Mouse (Mus musculus) liver, postnatal 0 days (tissue): Measurements from ENCODE around the gene Abhd6. TPM values are rescaled to one million over a fixed set of nuclear protein-coding genes. Genes with fewer than 3 reads are reported as not detected.
"Not testable (repeated sequence)": the region's sequence is repeated elsewhere in the genome, so short reads cannot be mapped to it uniquely, and the experiment has no call there.

Experiments
- ATAC-seq: fragments of 200-750 bp; cut with Nextera tagmentation; 2 replicates; pipeline ENCODE4 v1.8.0; 2017; ENCODE audit warnings: mild to moderate bottlenecking, moderate library complexity
- DNase-seq: peaks from one replicate; pipeline ENCODE4 v3.0.0-alpha.2; 2016
- H3K27ac ChIP-seq: fragments of 300-500 bp; sonication (generic); 2 replicates; pipeline ENCODE4 v1.5.1; 2014; ENCODE audit warnings: antibody characterized with exemption, moderate library complexity, mild to moderate bottlenecking, low read depth
- H3K27me3 ChIP-seq: fragments of 300-500 bp; sonication (generic); 2 replicates; pipeline ENCODE4 v1.6.1; 2014; ENCODE audit warnings: low read length, control low read depth, mixed read lengths; ENCODE audit not compliant: insufficient read depth
- H3K36me3 ChIP-seq: fragments of 300-500 bp; sonication (generic); replicated peaks from 2 replicates; pipeline ENCODE4 v1.6.1; 2014; ENCODE audit warnings: mild to moderate bottlenecking, control low read depth, low read length, moderate library complexity, mixed read lengths; ENCODE audit not compliant: insufficient read depth
- H3K4me1 ChIP-seq: fragments of 300-500 bp; sonication (generic); 2 replicates; pipeline ENCODE4 v1.6.1; 2014; ENCODE audit warnings: antibody characterized with exemption, mild to moderate bottlenecking, control low read depth; ENCODE audit not compliant: insufficient read depth
- H3K4me2 ChIP-seq: fragments of 300-500 bp; sonication (generic); 2 replicates; pipeline ENCODE4 v1.6.1; 2014; ENCODE audit warnings: low read depth, mild to moderate bottlenecking, low read length, moderate library complexity, mixed read lengths
- H3K4me3 ChIP-seq: fragments of 300-500 bp; sonication (generic); 2 replicates; pipeline ENCODE4 v1.5.1; 2014; ENCODE audit warnings: low read depth, low read length
- H3K9ac ChIP-seq: fragments of 300-500 bp; sonication (generic); replicated peaks from 2 replicates; pipeline ENCODE4 v1.6.1; 2014; ENCODE audit warnings: mild to moderate bottlenecking, moderate library complexity
- H3K9me3 ChIP-seq: fragments of 300-500 bp; sonication (generic); 2 replicates; pipeline ENCODE4 v1.6.1; 2016; ENCODE audit warnings: mild to moderate bottlenecking, control low read depth, low read length, mixed read lengths
- CTCF ChIP-seq: sonication (generic); IDR thresholded peaks from 2 replicates; pipeline ENCODE4 v1.5.1; 2016; ENCODE audit warnings: antibody characterized with exemption, low read depth
- EP300 ChIP-seq: IDR thresholded peaks from 2 replicates; pipeline ENCODE4 v1.6.1; 2016; ENCODE audit warnings: antibody characterized with exemption, low read depth, mild to moderate bottlenecking
- WGBS: fragments of 180-500 bp; shearing (Covaris S2); extraction: QIAGEN DNeasy Blood & Tissue Kit; methylation state at CpG from one replicate; pipeline ENCODE4 v1.1.7; 2014; ENCODE audit not compliant: insufficient replicate concordance; 5-methylcytosine and 5-hydroxymethylcytosine counted together
- polyA plus RNA-seq: library from polyadenylated mRNA; unstranded; fragments of >200 nt; fragmentation: Nextera tagmentation; extraction: Ambion mirVana; gene quantifications from 2 replicates; pipeline ENCODE4 v1.2.1, GENCODE M21; 2015

Abhd6 gene
- polyA plus RNA-seq, 1 experiment from 2014 or later = 34.0 TPM

- TF ChIP-seq EP300 (no peak), CTCF (no peak)
- ATAC-seq (peak; percentile 54), DNase-seq (no peak)
- WGBS = 60% methylated on average over 5 of the region's 5 CpGs
- Histone ChIP-seq H3K36me3 (no peaks in the 10 kb centered on the region), H3K4me1 (peaks cover 14% of the 10 kb centered on the region), H3K9ac (no peak overlapping the region), H3K4me2 (no peak overlapping the region), H3K27ac (no peak overlapping the region), H3K4me3 (no peak overlapping the region), H3K27me3 (peaks cover 9% of the 10 kb centered on the region; the same call in 1 of the 2 replicates), H3K9me3 (no peaks in the 10 kb centered on the region)
Measured at GRCm38 (mm10) chr14:8000247-8000646, 2.5 kb upstream of the Abhd6 start.

GRCm38 (mm10) chr14:8000831-8001685 is 1.6 kb upstream of the Abhd6 start:
- Histone ChIP-seq H3K36me3 (no peaks in the 10 kb centered on the region), H3K9ac (no peak overlapping the region), H3K27ac (no peak overlapping the region), H3K27me3 (peaks cover 9% of the 10 kb centered on the region; the same call in 1 of the 2 replicates), H3K4me3 (no peak overlapping the region), H3K9me3 (no peaks in the 10 kb centered on the region), H3K4me1 (peaks cover 14% of the 10 kb centered on the region), H3K4me2 (no peak overlapping the region)
- no peak for ATAC-seq
- 35% methylated on average over 17 of the region's 17 CpGs for WGBS
- no peak for TF ChIP-seq CTCF
- no peak for TF ChIP-seq EP300
- DNase-seq = no peak

GRCm38 (mm10) chr14:8003093-8003670 is 480 bp downstream of the Abhd6 start:
- Histone ChIP-seq H3K27me3 (peaks cover 9% of the 10 kb centered on the region; the same call in 1 of the 2 replicates), H3K9ac (peak overlapping the region; percentile 52), H3K9me3 (no peaks in the 10 kb centered on the region), H3K36me3 (no peaks in the 10 kb centered on the region), H3K4me2 (peak overlapping the region; percentile 84), H3K4me1 (peaks cover 14% of the 10 kb centered on the region), H3K27ac (0 out of 2 replicates have a peak overlapping the region, but pooled peaks have one; percentile 34), H3K4me3 (peak overlapping the region; percentile 56)
- DNase-seq = no peak
- peak; percentile 16; the same call in 1 of the 2 replicates for ATAC-seq
- WGBS = 2% methylated on average over 23 of the region's 23 CpGs
- TF ChIP-seq CTCF (no peak), EP300 (no peak)

GRCm38 (mm10) chr14:8003727-8004670 is 1.3 kb downstream of the Abhd6 start:
- DNase-seq = no peak

GRCm38 (mm10) chr14:8006061-8006460 is 3.4 kb downstream of the Abhd6 start:
- H3K27ac ChIP-seq, ATAC-seq, H3K4me3 ChIP-seq, H3K9me3 ChIP-seq, H3K27me3 ChIP-seq, H3K36me3 ChIP-seq, H3K4me2 ChIP-seq, DNase-seq, H3K9ac ChIP-seq: not testable (repeated sequence)
- WGBS = 53% methylated on average over 3 of the region's 3 CpGs
- H3K4me1 ChIP-seq = peaks cover 14% of the 10 kb centered on the region

More at GRCm38 (mm10) chr14:8003727-8004670, 1.3 kb downstream of the Abhd6 start:
- ATAC-seq = no peak
- Histone ChIP-seq H3K4me3 (peak overlapping the region; percentile 56), H3K9me3 (no peaks in the 10 kb centered on the region), H3K9ac (no peak overlapping the region; the same call in 1 of the 2 replicates), H3K36me3 (no peaks in the 10 kb centered on the region), H3K27ac (no peak overlapping the region), H3K4me1 (peaks cover 14% of the 10 kb centered on the region), H3K27me3 (peaks cover 9% of the 10 kb centered on the region; the same call in 1 of the 2 replicates), H3K4me2 (peak overlapping the region; percentile 84)
- 27% methylated on average over 18 of the region's 18 CpGs for WGBS
- TF ChIP-seq EP300 (no peak), CTCF (no peak)
